Comparison of ENCODE assay signal across 26 mouse cellular contexts in genomic region chr17:24780821-24781220, GRCm38 (mm10). TPM values are rescaled to one million over a fixed set of nuclear protein-coding genes. Genes with fewer than 3 reads are reported as not detected.
DNase-seq lines count a peak whose midpoint lies in the region; ATAC-seq lines count a peak whose summit lies in the region.
"Had no signal": no experiment of that assay in that cellular context is flagged by ENCODE, and none has a peak within 500 bp of the region (broad histone marks: within the 10 kb centered on the region; RNA-seq: fewer than 3 reads in every experiment).

No protein-coding gene starts in this region.

- H3K4me2 ChIP-seq in midbrain, embryonic 13.5 days (replicated peaks), result no peak overlapping the region
- H3K4me2 ChIP-seq: embryonic facial prominence, embryonic 12.5 days; heart, embryonic 12.5 days; hindbrain, embryonic 14.5 days; intestine, embryonic 15.5 days had no signal

- H3K4me3 ChIP-seq in midbrain, embryonic 13.5 days (replicated peaks), result no peak overlapping the region
- H3K4me3 ChIP-seq: embryonic facial prominence, embryonic 12.5 days; gastrocnemius, adult 2 months; heart, adult 2 months; heart, embryonic 12.5 days; hindbrain, embryonic 10.5 days; intestine, embryonic 15.5 days had no signal

- no peaks in the 10 kb centered on the region for H3K4me1 ChIP-seq in midbrain, embryonic 13.5 days (replicated peaks)
- H3K4me1 ChIP-seq: embryonic facial prominence, embryonic 12.5 days; heart, embryonic 12.5 days; hindbrain, embryonic 10.5 days; intestine, embryonic 15.5 days had no signal

- H3K36me3 ChIP-seq in midbrain, embryonic 13.5 days, result no peaks in the 10 kb centered on the region
- H3K36me3 ChIP-seq: embryonic facial prominence, embryonic 12.5 days; heart, embryonic 12.5 days; hindbrain, embryonic 10.5 days; intestine, embryonic 15.5 days had no signal

- no peak overlapping the region for H3K27ac ChIP-seq in midbrain, embryonic 13.5 days
- H3K27ac ChIP-seq: embryonic facial prominence, embryonic 12.5 days; gastrocnemius, adult 2 months; heart, adult 2 months; hindbrain, embryonic 10.5 days; hindbrain, embryonic 14.5 days; intestine, embryonic 15.5 days had no signal

- 91% methylated on average over 2 of the region's 2 CpGs for whole genome bisulfite sequencing in midbrain, embryonic 13.5 days

- peak; percentile 68 for ATAC-seq in granulocyte monocyte progenitor cell, adult 5-6 weeks (replicated peaks; ENCODE audit: poor library complexity, severe bottlenecking)
- peak; percentile 39; the same call in 1 of the 2 replicates for ATAC-seq in neutrophil, adult 5-6 weeks (ENCODE audit: extremely low read depth, insufficient number of reproducible peaks, low FRiP score, poor library complexity, severe bottlenecking)
- no peak for ATAC-seq in midbrain, embryonic 13.5 days
- ATAC-seq: forebrain, embryonic 16.5 days; intestine, embryonic 15.5 days had no signal

- H3K27me3 ChIP-seq in midbrain, embryonic 13.5 days, result no peaks in the 10 kb centered on the region
- H3K27me3 ChIP-seq: embryonic facial prominence, embryonic 12.5 days; heart, embryonic 12.5 days; intestine, embryonic 15.5 days had no signal

- no peak overlapping the region for H3K9ac ChIP-seq in midbrain, embryonic 13.5 days (replicated peaks)
- H3K9ac ChIP-seq: embryonic facial prominence, embryonic 12.5 days; heart, embryonic 12.5 days; hindbrain, embryonic 14.5 days; intestine, embryonic 15.5 days had no signal

- peak; percentile 52 for DNase-seq in A20 (ENCODE audit: low read depth, low spot score)
- peak; percentile 40 for DNase-seq in MEL-GATA-1-ER (ENCODE audit: extremely low read depth, low read depth)
- DNase-seq in frontal cortex, postnatal 14 days (ENCODE audit: low spot score in 2 of 2), result no peak
- no peak for DNase-seq in cerebellum, postnatal 36 days
- DNase-seq: adrenal gland, adult 8-10 months; adrenal gland, postnatal 36 days; cerebellum, adult 11-12 months; cerebellum, adult 9-11 months; gastrocnemius, adult 2 months; gastrocnemius, postnatal 36 days; heart, adult 2 months; kidney, adult 18-20 months had no signal

- H3K9me3 ChIP-seq in midbrain, embryonic 13.5 days, result no peaks in the 10 kb centered on the region
- H3K9me3 ChIP-seq: embryonic facial prominence, embryonic 12.5 days; heart, embryonic 12.5 days; hindbrain, embryonic 10.5 days; intestine, embryonic 15.5 days had no signal

RNA-seq across cellular contexts. Expression of gene Meiob, which starts 23.3 kb away (rescaled TPM):
- not detected in 2 replicates for total RNA-seq in granulocyte monocyte progenitor cell, adult 5-6 weeks (2014; fragmentation: Nextera tagmentation)
- not detected in 2 replicates for total RNA-seq in granulocyte monocyte progenitor cell, adult 5-6 weeks (2017)
- total RNA-seq in neutrophil, adult 5-6 weeks (2017), result not detected in 2 replicates
- polyA plus RNA-seq in midbrain, embryonic 13.5 days (2015; fragmentation: Nextera tagmentation; extraction: Ambion mirVana), result not detected in 2 replicates
- total RNA-seq: gastrocnemius, adult 2 months; gastrocnemius, postnatal 36 days; heart, postnatal 25 days had no signal
- polyA plus RNA-seq: C2C12; embryonic facial prominence, embryonic 12.5 days; forebrain, embryonic 11.5 days; forebrain, embryonic 16.5 days; frontal cortex, adult 2 months; heart, adult 2 months; heart, embryonic 12.5 days; heart, embryonic 16.5 days; hindbrain, embryonic 10.5 days; hindbrain, embryonic 14.5 days; intestine, embryonic 15.5 days had no signal

RNA-seq across cellular contexts. Expression of gene Hs3st6, which starts 28.0 kb away (rescaled TPM):
- not detected in 2 replicates for total RNA-seq in granulocyte monocyte progenitor cell, adult 5-6 weeks (2014; fragmentation: Nextera tagmentation)
- not detected in 2 replicates for total RNA-seq in granulocyte monocyte progenitor cell, adult 5-6 weeks (2017)
- 0.58 TPM in 1 of 2 replicates, not detected in the other for total RNA-seq in neutrophil, adult 5-6 weeks (2017)
- 0.13 and 0.22 TPM in 2 replicates for polyA plus RNA-seq in midbrain, embryonic 13.5 days (2015; fragmentation: Nextera tagmentation; extraction: Ambion mirVana)
- total RNA-seq: gastrocnemius, adult 2 months; gastrocnemius, postnatal 36 days; heart, adult 2 months; heart, postnatal 25 days had no signal
- polyA plus RNA-seq: C2C12; forebrain, embryonic 16.5 days; heart, embryonic 12.5 days had no signal

RNA-seq across cellular contexts. Expression of gene Msrb1, which starts 44.4 kb away (rescaled TPM):
- total RNA-seq in granulocyte monocyte progenitor cell, adult 5-6 weeks (2014; fragmentation: Nextera tagmentation), result 255 and 331 TPM in 2 replicates
- 160 and 195 TPM in 2 replicates for total RNA-seq in granulocyte monocyte progenitor cell, adult 5-6 weeks (2017)
- total RNA-seq in neutrophil, adult 5-6 weeks (2017), result 818 and 923 TPM in 2 replicates
- 18.0 and 19.6 TPM in 2 replicates for polyA plus RNA-seq in midbrain, embryonic 13.5 days (2015; fragmentation: Nextera tagmentation; extraction: Ambion mirVana)

RNA-seq across cellular contexts. Expression of gene Rpl3l, which starts 53.2 kb away (rescaled TPM):
- 0.73 TPM in 1 of 2 replicates, not detected in the other for total RNA-seq in granulocyte monocyte progenitor cell, adult 5-6 weeks (2014; fragmentation: Nextera tagmentation)
- total RNA-seq in granulocyte monocyte progenitor cell, adult 5-6 weeks (2017), result 0.52 TPM in 1 of 2 replicates, not detected in the other
- 1.5 and 4.0 TPM in 2 replicates for total RNA-seq in neutrophil, adult 5-6 weeks (2017)
- polyA plus RNA-seq in midbrain, embryonic 13.5 days (2015; fragmentation: Nextera tagmentation; extraction: Ambion mirVana), result not detected in 2 replicates
- polyA plus RNA-seq: embryonic facial prominence, embryonic 12.5 days; forebrain, embryonic 11.5 days; forebrain, embryonic 16.5 days; hindbrain, embryonic 10.5 days; hindbrain, embryonic 14.5 days; intestine, embryonic 15.5 days had no signal

RNA-seq across cellular contexts. Expression of gene Ndufb10, which starts 56.5 kb away (rescaled TPM):
- 247 and 248 TPM in 2 replicates for total RNA-seq in granulocyte monocyte progenitor cell, adult 5-6 weeks (2014; fragmentation: Nextera tagmentation)
- 237 and 286 TPM in 2 replicates for total RNA-seq in granulocyte monocyte progenitor cell, adult 5-6 weeks (2017)
- 107 and 119 TPM in 2 replicates for total RNA-seq in neutrophil, adult 5-6 weeks (2017)
- 257 and 260 TPM in 2 replicates for polyA plus RNA-seq in midbrain, embryonic 13.5 days (2015; fragmentation: Nextera tagmentation; extraction: Ambion mirVana)

Comparison
In these comparisons a context has a peak if more than half of its experiments do, and no peak if none do; other contexts are left out.
1. DNase-seq: peak in A20 (single experiment) and MEL-GATA-1-ER (single experiment); none in frontal cortex, postnatal 14 days (0 of 2) and cerebellum, postnatal 36 days (0 of 2).